Mouse (Mus musculus): ENCODE results near the gene Gas2l3.

The Gas2l3 gene

DNA sequence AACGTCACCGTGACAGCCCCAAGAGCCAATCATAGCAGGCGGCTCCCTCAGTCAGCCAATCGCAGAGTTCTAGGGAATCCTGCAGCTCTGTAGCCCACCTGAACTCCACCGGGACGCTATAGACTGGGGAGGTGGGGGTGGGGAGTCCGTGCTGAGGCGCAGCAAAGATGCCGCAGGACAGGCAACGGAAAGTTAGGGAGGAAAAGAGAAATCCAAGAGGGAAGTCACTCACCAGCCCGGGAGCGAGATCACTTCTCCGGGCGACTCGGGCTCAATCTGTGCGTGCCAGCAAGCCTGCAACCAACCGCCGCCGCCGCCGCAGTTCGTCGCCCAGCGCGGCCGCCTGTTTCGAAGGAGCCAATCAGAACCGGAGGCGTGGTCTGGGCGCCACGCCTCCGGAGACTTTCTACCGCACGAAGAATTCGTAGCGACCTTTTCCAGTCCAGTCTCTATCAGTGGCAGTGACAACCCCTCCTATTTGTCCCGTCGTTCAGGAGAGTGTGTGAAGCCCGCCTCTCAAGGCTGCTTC, at the start of gene Gas2l3:
Gas2l3 (minus strand) TSS at position 345 of the 529 bp plus-strand sequence.
- in situ Hi-C loops (cut with MboI, MseI): no loop called here

DNA sequence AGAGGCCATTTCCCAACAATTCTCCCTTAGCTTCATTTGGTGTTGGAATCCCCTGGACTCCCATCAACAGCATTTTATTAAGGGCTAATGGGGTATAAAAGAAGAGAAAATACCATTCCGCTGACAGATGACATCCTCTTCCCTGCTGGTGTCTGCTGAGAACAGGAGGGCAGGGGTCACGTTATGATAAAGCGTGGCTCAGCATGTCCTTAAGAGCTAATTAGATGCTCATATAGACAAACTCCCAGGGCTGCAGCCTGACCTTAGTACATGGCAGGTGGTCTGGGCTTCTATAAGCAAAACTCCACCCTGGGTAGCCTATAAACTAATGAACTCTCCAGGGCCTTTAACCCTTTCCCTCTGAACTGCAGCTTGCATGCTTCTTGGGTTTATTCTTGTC, 47.6 kb upstream of the Gas2l3 start:
- in situ Hi-C loops (cut with MboI, MseI): no loop called here

- in situ Hi-C loops (cut with MboI, MseI): no loop called here
Observed at GRCm38 (mm10) chr10:89490250-89490649, 46.5 kb upstream of the Gas2l3 start.

- in situ Hi-C loops (cut with MboI, MseI): no loop called here
Observed at GRCm38 (mm10) chr10:89489459-89489858, 45.7 kb upstream of the Gas2l3 start.

GRCm38 (mm10) chr10:89486995-89487742, 43.4 kb upstream of the Gas2l3 start:
- in situ Hi-C loops (cut with MboI, MseI): no loop called here

DNA sequence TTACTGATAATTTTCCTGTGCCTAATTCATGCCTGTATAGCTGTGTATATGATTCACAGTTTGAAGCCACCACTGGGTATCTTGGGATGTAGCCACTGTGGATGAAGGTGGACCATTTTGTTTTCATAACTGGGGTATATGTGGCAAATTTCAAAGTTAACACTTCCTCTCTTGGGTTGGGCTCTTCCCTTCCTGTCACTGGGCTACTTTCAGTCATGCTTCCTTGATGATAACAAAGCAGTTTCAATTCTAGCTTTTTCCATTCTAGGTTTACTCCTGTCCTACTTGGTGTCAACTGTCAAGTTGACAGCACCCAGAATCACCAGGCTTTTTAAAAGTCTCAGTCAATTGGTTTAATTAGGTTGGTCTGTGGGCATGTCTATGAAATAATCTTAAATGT, 41.1 kb upstream of the Gas2l3 start:
- in situ Hi-C loops (cut with MboI, MseI): no loop called here

- in situ Hi-C loops (cut with MboI, MseI): no loop called here
Observed at GRCm38 (mm10) chr10:89483812-89484602, 40.2 kb upstream of the Gas2l3 start.

DNA sequence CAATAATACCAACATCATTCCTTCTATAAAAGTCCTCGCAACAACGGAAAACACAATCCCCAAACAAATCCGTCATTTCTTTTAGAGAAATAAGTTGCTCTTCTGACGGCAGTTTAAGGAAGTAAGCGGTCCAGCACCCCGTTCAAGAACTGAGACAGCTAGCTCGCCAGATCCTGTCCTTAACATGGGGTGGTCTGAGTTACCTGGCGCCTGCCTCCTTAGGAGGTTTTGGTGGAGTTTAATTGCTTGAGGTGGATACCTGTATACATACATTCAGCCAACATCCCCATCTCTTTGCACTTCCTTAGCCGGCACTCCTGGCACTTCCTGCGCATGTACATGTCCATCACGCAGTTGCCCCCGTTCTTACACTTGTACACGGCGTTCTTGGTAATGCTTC, 39.3 kb upstream of the Gas2l3 start:
- in situ Hi-C loops (cut with MboI, MseI): no loop called here

DNA sequence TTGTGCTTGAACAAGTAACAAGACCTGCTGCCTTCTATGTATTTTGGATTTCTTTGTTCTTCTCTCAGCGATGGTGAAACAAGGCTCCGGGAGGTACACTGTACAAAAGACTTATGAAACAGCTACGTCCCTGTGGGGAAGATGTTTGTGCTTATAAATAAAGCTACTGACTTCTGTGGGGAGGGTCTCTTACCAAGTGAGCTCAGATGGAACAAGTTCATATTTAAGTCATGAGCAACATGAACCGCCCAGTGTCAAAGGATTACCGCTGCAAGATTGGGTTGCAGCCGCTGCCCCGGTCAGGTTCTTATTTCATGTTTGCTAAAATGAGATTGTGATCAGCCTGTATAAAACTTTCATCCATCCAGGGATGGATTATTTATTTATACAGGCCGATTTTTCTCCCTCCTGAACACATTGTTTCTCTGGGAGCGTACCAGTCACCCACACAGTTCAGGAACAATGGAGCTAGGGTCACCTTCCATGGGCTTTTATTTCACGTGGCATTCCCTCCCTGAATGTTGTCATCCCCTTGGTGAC, 38.4 kb upstream of the Gas2l3 start:
- in situ Hi-C loops (cut with MboI, MseI): no loop called here

DNA sequence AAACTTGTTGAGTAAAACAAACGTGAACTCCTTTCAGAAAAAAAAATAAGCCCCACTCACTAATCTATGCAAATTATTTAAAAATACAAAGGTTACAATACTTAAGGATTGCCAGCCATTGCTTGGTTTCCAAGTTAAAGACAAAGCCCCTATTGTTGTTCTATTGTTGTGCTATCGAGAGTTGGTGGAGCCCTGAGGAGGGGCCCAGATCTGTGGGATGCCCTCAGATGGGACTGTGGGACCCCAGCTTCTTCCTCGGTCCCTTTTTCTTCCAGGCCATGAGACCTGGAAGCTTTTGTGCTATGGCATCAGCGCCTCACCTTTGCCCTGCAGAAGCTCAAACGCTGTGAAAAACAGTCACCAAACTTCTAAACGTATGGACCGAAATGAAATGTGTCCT, 37.9 kb upstream of the Gas2l3 start:
- in situ Hi-C loops (cut with MboI, MseI): no loop called here

DNA sequence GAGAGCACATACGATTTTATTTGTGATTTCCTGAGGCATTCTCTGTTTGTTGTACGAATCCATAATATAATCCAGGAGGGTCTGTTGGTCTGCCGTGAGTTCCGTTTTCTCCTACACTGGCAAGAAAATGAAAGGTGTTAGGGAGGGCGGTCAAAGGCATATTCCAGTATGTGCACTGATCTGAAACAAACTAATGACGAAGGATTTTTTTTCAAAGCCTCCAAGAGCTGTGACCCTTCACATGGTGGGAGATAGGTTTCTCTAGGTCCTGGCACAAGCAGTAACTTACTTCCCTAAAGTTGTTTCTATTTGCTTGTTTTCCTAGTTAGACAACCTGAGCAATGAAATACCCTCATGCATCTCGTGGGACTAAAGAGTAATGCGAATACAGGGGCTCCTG, 35.0 kb upstream of the Gas2l3 start:
- in situ Hi-C loops (cut with MboI, MseI): no loop called here

DNA sequence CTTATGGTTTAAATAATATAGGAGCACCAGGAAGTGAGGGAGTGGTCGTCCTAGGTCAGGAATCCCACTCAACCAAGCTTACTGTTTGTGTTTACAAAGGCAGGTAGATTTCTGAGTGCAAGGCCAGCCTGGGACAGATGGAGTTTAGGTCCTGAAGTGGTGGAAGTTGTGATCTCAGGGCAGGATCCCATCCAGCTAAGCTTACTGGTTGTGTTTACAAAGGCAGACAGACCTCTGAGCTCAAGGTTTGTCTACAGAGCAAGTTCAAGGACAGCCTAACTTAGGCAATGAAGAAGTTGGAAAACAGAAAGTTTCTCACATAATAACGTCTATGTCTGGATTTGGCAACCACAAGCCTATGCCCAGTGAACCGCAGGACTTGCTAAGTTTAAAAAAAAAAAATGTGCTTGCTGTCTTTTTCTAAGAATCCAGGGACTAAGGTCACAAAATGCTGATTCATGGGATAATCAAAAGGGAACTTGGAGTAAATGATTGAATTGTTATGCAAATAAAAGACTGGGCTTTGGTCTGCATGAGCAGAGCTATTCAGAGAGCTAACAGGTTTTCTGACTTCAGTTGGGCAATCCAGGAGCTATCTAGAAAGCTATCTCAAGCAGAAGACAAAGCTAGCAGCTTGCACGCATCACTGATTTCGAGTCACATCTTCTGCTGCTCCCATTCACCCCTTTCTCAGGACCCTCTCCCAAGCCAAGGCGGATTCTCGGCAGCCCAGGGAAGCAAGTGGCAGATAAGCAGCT, 27.0 kb upstream of the Gas2l3 start:
- in situ Hi-C loops (cut with MboI, MseI): no loop called here

DNA sequence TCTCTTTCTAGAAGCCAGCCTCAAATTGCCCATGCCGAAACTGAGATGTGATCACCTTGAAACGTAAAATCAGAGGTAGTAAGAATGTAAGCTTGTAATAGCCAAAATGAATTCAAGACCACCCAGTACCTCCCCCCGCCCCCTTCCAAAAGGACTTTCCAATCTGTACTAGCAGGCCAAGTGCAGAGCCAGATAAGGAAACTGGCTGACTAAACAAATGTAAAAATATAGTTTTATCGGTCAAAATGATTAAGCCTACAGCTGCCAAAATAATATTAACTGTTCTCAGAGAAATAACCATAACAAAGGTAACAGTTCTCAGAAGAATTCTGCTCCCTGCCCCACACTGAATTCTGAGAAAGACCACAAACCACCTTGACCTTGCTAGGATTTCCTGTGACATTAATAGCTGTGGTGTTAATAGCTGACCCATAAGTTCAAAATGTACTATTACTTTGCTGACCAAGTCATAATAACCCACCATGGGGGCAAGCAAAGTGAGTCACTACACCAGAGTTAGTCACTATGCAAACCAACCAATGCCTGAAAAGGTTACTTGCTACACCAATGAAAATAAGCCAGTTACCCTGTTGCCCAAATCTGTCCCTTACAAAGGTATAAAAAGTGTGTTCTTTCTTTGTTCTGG, 21.1 kb upstream of the Gas2l3 start:
- in situ Hi-C loops (cut with MboI, MseI): loop anchor here (5.0 kb wide), 1 partner anchor 167 kb away; no protein-coding TSS in a partner anchor

- in situ Hi-C loops (cut with MboI, MseI): loop anchor here (5.0 kb wide), 1 partner anchor 169 kb away; no protein-coding TSS in a partner anchor
Observed at GRCm38 (mm10) chr10:89462890-89463289, 19.1 kb upstream of the Gas2l3 start.

GRCm38 (mm10) chr10:89461856-89462507, 18.2 kb upstream of the Gas2l3 start:
- in situ Hi-C loops (cut with MboI, MseI): loop anchor here (5.0 kb wide), 1 partner anchor 170 kb away; no protein-coding TSS in a partner anchor

DNA sequence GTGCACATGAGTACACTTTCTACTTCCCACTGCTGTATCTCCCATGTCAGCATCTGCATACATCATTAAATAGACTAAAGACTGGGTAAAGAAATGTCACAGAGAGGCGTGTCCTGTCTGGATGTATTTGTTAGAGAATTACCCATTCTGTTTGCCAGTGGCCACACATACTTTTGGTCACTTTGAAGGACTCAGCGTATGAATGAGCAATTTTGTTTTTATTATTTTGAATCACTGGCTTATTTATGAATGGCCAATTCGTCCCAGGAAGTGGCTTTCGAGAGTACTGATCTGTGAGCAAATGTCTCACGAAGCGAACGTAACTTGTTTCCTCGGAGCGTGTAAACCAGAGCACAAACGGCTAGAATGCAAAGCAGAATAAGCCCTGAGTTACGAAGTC, 17.2 kb upstream of the Gas2l3 start:
- in situ Hi-C loops (cut with MboI, MseI): loop anchor here (5.0 kb wide), 1 partner anchor 171 kb away; no protein-coding TSS in a partner anchor

GRCm38 (mm10) chr10:89458770-89459169, 15.0 kb upstream of the Gas2l3 start:
- in situ Hi-C loops (cut with MboI, MseI): no loop called here

- in situ Hi-C loops (cut with MboI, MseI): no loop called here
Observed at GRCm38 (mm10) chr10:89453794-89454193, 10.0 kb upstream of the Gas2l3 start.

DNA sequence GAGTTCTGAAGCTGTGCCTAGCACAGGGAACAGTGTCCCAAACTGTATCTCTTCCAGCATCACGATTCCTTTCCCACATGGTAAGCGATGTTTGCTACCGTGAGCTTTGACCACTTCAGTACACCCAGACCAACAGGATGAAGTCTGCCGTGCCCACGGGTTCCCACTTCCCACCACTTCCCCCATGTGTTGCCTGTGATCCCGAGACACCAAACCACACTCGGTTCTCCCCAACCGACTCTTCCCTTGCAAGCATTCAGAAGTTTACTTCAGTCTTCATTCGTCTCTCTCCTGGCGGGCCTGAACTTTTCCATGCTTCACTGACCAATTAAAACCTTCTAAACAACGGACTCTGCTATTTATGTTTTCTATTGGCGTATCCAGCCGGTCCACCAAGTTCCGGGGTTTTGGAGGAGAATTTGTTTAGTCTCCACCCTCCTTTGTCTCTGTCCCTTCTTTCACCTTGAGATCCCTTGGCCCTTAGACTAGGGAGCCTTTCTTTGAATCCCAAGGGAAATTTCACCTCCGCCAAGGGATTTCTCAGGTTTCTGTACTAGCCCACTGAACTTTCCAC, 9.4 kb upstream of the Gas2l3 start:
- in situ Hi-C loops (cut with MboI, MseI): no loop called here

DNA sequence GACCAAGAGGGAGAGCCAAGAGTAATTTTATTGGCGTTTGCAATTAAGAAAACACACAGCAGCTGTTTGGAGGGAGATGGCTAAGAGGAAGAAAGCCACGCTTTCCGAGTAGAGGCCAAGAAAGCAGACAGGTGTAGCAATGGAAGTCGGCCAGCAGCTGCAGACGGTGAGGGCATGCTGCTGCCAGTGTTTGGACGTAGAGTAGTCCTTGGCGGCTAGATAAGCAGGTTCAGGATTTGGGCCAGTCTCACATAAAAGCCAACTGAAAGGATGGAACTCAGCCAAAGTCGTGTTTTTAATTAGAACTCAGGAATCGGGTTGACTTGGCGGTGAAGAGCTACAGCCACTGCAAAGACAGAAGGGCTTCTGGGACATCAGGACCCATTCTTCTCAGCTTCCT, 6.6 kb upstream of the Gas2l3 start:
- in situ Hi-C loops (cut with MboI, MseI): no loop called here

All from regulatory T cell (primary cell).